Mouse (Mus musculus) myocyte (in vitro differentiated cells): ENCODE data around the gene Pde1c. TPM values are rescaled to one million over a fixed set of nuclear protein-coding genes. Genes with fewer than 3 reads are reported as not detected.
"Not testable (repeated sequence)": the region's sequence is repeated elsewhere in the genome, so short reads cannot be mapped to it uniquely, and the experiment has no call there.

ENCODE experiments used
- H3K27me3 ChIP-seq: one replicate; pipeline ENCODE4 v1.6.1; 2011; ENCODE audit not compliant: control insufficient read depth, insufficient read depth, insufficient read length
- H3K36me3 ChIP-seq: one replicate; pipeline ENCODE4 v1.6.1; 2011; ENCODE audit not compliant: control insufficient read depth, insufficient read depth
- H3K4me2 ChIP-seq: one replicate; pipeline ENCODE4 v1.6.1; 2011; ENCODE audit warnings: low read depth, control low read depth
- H3K4me3 ChIP-seq: one replicate; pipeline ENCODE4 v1.5.1; 2011; ENCODE audit warnings: mild to moderate bottlenecking, control low read depth, moderate library complexity
- H3K79me2 ChIP-seq: one replicate; pipeline ENCODE4 v1.6.1; 2011; ENCODE audit not compliant: control insufficient read depth, insufficient read depth
- H3ac ChIP-seq: one replicate; pipeline ENCODE4 v1.6.1; 2011; ENCODE audit not compliant: control insufficient read depth, insufficient read length
- CEBPB ChIP-seq: IDR thresholded peaks from 2 replicates; pipeline ENCODE4 v1.6.1; 2011; ENCODE audit warnings: mild to moderate bottlenecking, moderate library complexity; ENCODE audit not compliant: poor library complexity, insufficient read depth, severe bottlenecking
- E2F4 ChIP-seq: IDR thresholded peaks from one replicate; pipeline ENCODE4 v1.6.1; 2011; ENCODE audit warnings: mild to moderate bottlenecking, control low read depth, moderate library complexity; ENCODE audit not compliant: insufficient read depth
- MAX ChIP-seq: IDR thresholded peaks from one replicate; pipeline ENCODE4 v1.6.1; 2011; ENCODE audit warnings: low read depth, mild to moderate bottlenecking, control low read depth
- MYOD1 ChIP-seq, 3 experiments: IDR thresholded peaks; one replicate each; pipeline ENCODE4 v1.6.1; 2011; ENCODE audit warnings: control low read depth in 2 of 3, low read depth in 2 of 3, mild to moderate bottlenecking in 2 of 3, moderate library complexity in 1 of 3; ENCODE audit not compliant: insufficient read length in 2 of 3, control insufficient read depth in 1 of 3
- MYOG ChIP-seq, 3 experiments: IDR thresholded peaks; one replicate each; pipeline ENCODE4 v1.6.1; 2011; ENCODE audit warnings: control low read depth in 2 of 3, low read depth in 2 of 3, mild to moderate bottlenecking in 2 of 3; ENCODE audit not compliant: insufficient read length in 2 of 3, control insufficient read depth in 1 of 3, insufficient read depth in 1 of 3
- POLR2A ChIP-seq: IDR thresholded peaks from one replicate; pipeline ENCODE4 v1.6.1; 2011; ENCODE audit warnings: low read depth, mild to moderate bottlenecking, control low read depth, moderate library complexity; ENCODE audit not compliant: insufficient read length
- POLR2AphosphoS2 ChIP-seq: IDR thresholded peaks from one replicate; pipeline ENCODE4 v1.6.1; 2011; ENCODE audit warnings: low read depth, control low read depth; ENCODE audit not compliant: insufficient read length
- REST ChIP-seq: IDR thresholded peaks from one replicate; pipeline ENCODE4 v1.6.1; 2011; ENCODE audit warnings: mild to moderate bottlenecking, control low read depth, moderate library complexity; ENCODE audit not compliant: insufficient read depth, insufficient read length
- SRF ChIP-seq: IDR thresholded peaks from one replicate; pipeline ENCODE4 v1.6.1; 2011; ENCODE audit warnings: low read depth; ENCODE audit not compliant: control insufficient read depth, insufficient read length
- TCF12 ChIP-seq: IDR thresholded peaks from one replicate; pipeline ENCODE4 v1.6.1; 2011; ENCODE audit warnings: mild to moderate bottlenecking, control low read depth; ENCODE audit not compliant: poor library complexity, insufficient read depth, severe bottlenecking
- TCF3 ChIP-seq: IDR thresholded peaks from one replicate; pipeline ENCODE4 v1.6.1; 2011; ENCODE audit warnings: low read depth, control low read depth; ENCODE audit not compliant: insufficient read length
- USF1 ChIP-seq: IDR thresholded peaks from one replicate; pipeline ENCODE4 v1.6.1; 2011; ENCODE audit warnings: low read depth, mild to moderate bottlenecking, control low read depth, moderate library complexity
- polyA plus RNA-seq: library from polyadenylated mRNA; unstranded; fragments of >200 nt; fragmentation: generic; extraction: Trizol; gene quantifications from one replicate; pipeline ENCODE4 v1.2.1, GENCODE M21; 2012; ENCODE audit warnings: missing spikeins

Gene Pde1c
- 0.41 TPM for polyA plus RNA-seq

- no peak within 1 kb of the TSS for H3ac ChIP-seq
- peak within 1 kb of the TSS; percentile 18 for H3K4me2 ChIP-seq
- H3K79me2 ChIP-seq: no peaks in the 10 kb centered on the region
- H3K27me3 ChIP-seq: peaks cover 6% of the 10 kb centered on the region
- H3K36me3 ChIP-seq: no peaks in the 10 kb centered on the region
- TF ChIP-seq MAX: no peak
- TF ChIP-seq TCF3: no peak
- no peak for TF ChIP-seq TCF12
- no peak for TF ChIP-seq USF1
- no peak for TF ChIP-seq POLR2A
- no peak for TF ChIP-seq REST
- TF ChIP-seq MYOG (IDR thresholded peaks at IDR 0.05; ENCODE audit: control insufficient read depth in 1 of 3, insufficient read depth in 1 of 3, insufficient read length in 2 of 3, low read depth in 2 of 3): no peak
- no peak for TF ChIP-seq CEBPB
- no peak for TF ChIP-seq SRF
- no peak for TF ChIP-seq E2F4
- TF ChIP-seq MYOD1 (IDR thresholded peaks at IDR 0.05; ENCODE audit: control insufficient read depth in 1 of 3, insufficient read length in 2 of 3, low read depth in 2 of 3): no peak
- no peak for TF ChIP-seq POLR2AphosphoS2
- no peak within 1 kb of the TSS for H3K4me3 ChIP-seq
Measured at GRCm38 (mm10) chr6:56568470-56569372, at the start of gene Pde1c. Pde1c (minus strand) TSS chr6:56569103.

- peak overlapping the region; percentile 66 for H3K4me2 ChIP-seq
- H3K36me3 ChIP-seq: no peaks in the 10 kb centered on the region
Measured at GRCm38 (mm10) chr6:56616982-56617613, 48.2 kb upstream of the Pde1c start.

GRCm38 (mm10) chr6:56616228-56616981 lies 47.5 kb upstream of the Pde1c start:
- Histone ChIP-seq H3K4me2 (peak overlapping the region; percentile 66), H3ac (no peak overlapping the region), H3K27me3 (no peaks in the 10 kb centered on the region), H3K4me3 (no peak overlapping the region), H3K36me3 (no peaks in the 10 kb centered on the region), H3K79me2 (no peaks in the 10 kb centered on the region)
- no peak for TF ChIP-seq POLR2A
- no peak for TF ChIP-seq SRF
- TF ChIP-seq REST: no peak
- no peak for TF ChIP-seq E2F4
- no peak for TF ChIP-seq MYOG (IDR thresholded peaks at IDR 0.05; ENCODE audit: control insufficient read depth in 1 of 3, insufficient read depth in 1 of 3, insufficient read length in 2 of 3, low read depth in 2 of 3)
- TF ChIP-seq TCF12: no peak
- no peak for TF ChIP-seq TCF3
- TF ChIP-seq USF1: no peak
- TF ChIP-seq MAX: no peak
- no peak for TF ChIP-seq CEBPB
- no peak for TF ChIP-seq MYOD1 (IDR thresholded peaks at IDR 0.05; ENCODE audit: control insufficient read depth in 1 of 3, insufficient read length in 2 of 3, low read depth in 2 of 3)
- TF ChIP-seq POLR2AphosphoS2: no peak

More at GRCm38 (mm10) chr6:56616982-56617613, 48.2 kb upstream of the Pde1c start:
- Histone ChIP-seq H3K4me3 (no peak overlapping the region), H3ac (no peak overlapping the region), H3K79me2 (no peaks in the 10 kb centered on the region), H3K27me3 (no peaks in the 10 kb centered on the region)
- TF ChIP-seq TCF12 (peak; percentile 100), POLR2AphosphoS2 (no peak), MAX (no peak), TCF3 (peak; percentile 95), USF1 (no peak), CEBPB (no peak), E2F4 (no peak), REST (no peak), MYOG (IDR thresholded peaks at IDR 0.05; ENCODE audit: control insufficient read depth in 1 of 3, insufficient read depth in 1 of 3, insufficient read length in 2 of 3, low read depth in 2 of 3) (peak; percentile 68 to 99 (median 96)), POLR2A (no peak), MYOD1 (IDR thresholded peaks at IDR 0.05; ENCODE audit: control insufficient read depth in 1 of 3, insufficient read length in 2 of 3, low read depth in 2 of 3) (peak; percentile 85 to 97 (median 88)), SRF (no peak)

- not testable (repeated sequence) for H3K27me3 ChIP-seq, H3K4me2 ChIP-seq, H3K36me3 ChIP-seq, H3K79me2 ChIP-seq, H3K4me3 ChIP-seq, H3ac ChIP-seq
Measured at GRCm38 (mm10) chr6:56609529-56609928, 40.6 kb upstream of the Pde1c start.
